Mouse (Mus musculus) ES-E14 (cell line): ENCODE measurements around the gene Tbc1d2. TPM values are rescaled to one million over a fixed set of nuclear protein-coding genes. Genes with fewer than 3 reads are reported as not detected.

ENCODE experiments used
- DNase-seq: peaks from one replicate; pipeline ENCODE4 v3.0.0-alpha.2; 2013; ENCODE audit warnings: low read depth, low spot score
- H3K27ac ChIP-seq: 2 replicates; pipeline ENCODE4 v1.5.1; 2012; ENCODE audit warnings: low read depth, mild to moderate bottlenecking, low read length, moderate library complexity, mixed read lengths; ENCODE audit not compliant: poor library complexity, insufficient read depth, severe bottlenecking
- H3K36me3 ChIP-seq: 2 replicates; pipeline ENCODE4 v1.6.1; 2012; ENCODE audit warnings: mild to moderate bottlenecking, low read length, moderate library complexity, mixed read lengths; ENCODE audit not compliant: control insufficient read depth, poor library complexity, insufficient read depth, severe bottlenecking
- H3K4me1 ChIP-seq, 2 experiments: fragments of 150-350 bp in 1 of 2; sonication (generic) in 1 of 2; 2 replicates each; pipeline ENCODE4 v1.6.1; 2012; ENCODE audit warnings: low read length in 2 of 2, mild to moderate bottlenecking in 1 of 2, mixed read lengths in 1 of 2; ENCODE audit not compliant: control insufficient read depth in 2 of 2, insufficient read depth in 2 of 2, poor library complexity in 1 of 2
- H3K4me3 ChIP-seq, 2 experiments: fragments of 150-350 bp in 1 of 2; sonication (generic) in 1 of 2; 2 replicates each; pipeline ENCODE4 v1.5.1; 2012; ENCODE audit warnings: low read length in 2 of 2, low read depth in 1 of 2, mild to moderate bottlenecking in 1 of 2, mixed read lengths in 1 of 2; ENCODE audit not compliant: insufficient read depth in 1 of 2, poor library complexity in 1 of 2, severe bottlenecking in 1 of 2
- H3K9ac ChIP-seq: 2 replicates; pipeline ENCODE4 v1.6.1; 2012; ENCODE audit warnings: low read depth, mild to moderate bottlenecking, low read length, mixed read lengths; ENCODE audit not compliant: poor library complexity, insufficient read depth, severe bottlenecking
- H3K9me3 ChIP-seq: fragments of 150-350 bp; sonication (generic); 2 replicates; pipeline ENCODE4 v1.6.1; 2012; ENCODE audit warnings: low read depth, mild to moderate bottlenecking, low read length; ENCODE audit not compliant: control insufficient read depth, insufficient read depth
- CHD2 ChIP-seq: IDR thresholded peaks from 2 replicates; pipeline ENCODE4 v1.6.1; 2014; ENCODE audit warnings: mild to moderate bottlenecking, low read depth, low read length, inconsistent platforms
- HCFC1 ChIP-seq: IDR thresholded peaks from 2 replicates; pipeline ENCODE4 v1.6.1; 2012; ENCODE audit warnings: low read length, inconsistent platforms, borderline replicate concordance; ENCODE audit not compliant: insufficient read depth
- MAFK ChIP-seq: IDR thresholded peaks from 2 replicates; pipeline ENCODE4 v1.6.1; 2014; ENCODE audit warnings: mild to moderate bottlenecking, low read depth, low read length, inconsistent platforms; ENCODE audit not compliant: insufficient read depth
- ZC3H11A ChIP-seq: IDR thresholded peaks from 2 replicates; pipeline ENCODE4 v1.6.1; 2012; ENCODE audit warnings: low read depth, mild to moderate bottlenecking, inconsistent platforms, low read length, borderline replicate concordance
- ZNF384 ChIP-seq: IDR thresholded peaks from 2 replicates; pipeline ENCODE4 v1.6.1; 2012; ENCODE audit warnings: low read depth, low read length, inconsistent platforms
- in situ Hi-C, 2 experiments: fragments of 600-800 bp; cut with MboI; formaldehyde crosslinking; loops; one replicate each; pipeline ENCODE4 v1.15.1; 2025; ENCODE audit warnings: low sequenced_read_pairs in 2 of 2, inconsistent platforms in 1 of 2; ENCODE audit not compliant: unreplicated experiment in 2 of 2
- total RNA-seq: library from RNA; depleted of rRNA; stranded (reverse); fragments of 300-350 nt; gene quantifications from 2 replicates; pipeline ENCODE4 v1.2.3, GENCODE M21; 2012

The Tbc1d2 gene
- total RNA-seq, 1 experiment = 6.6 TPM

DNA sequence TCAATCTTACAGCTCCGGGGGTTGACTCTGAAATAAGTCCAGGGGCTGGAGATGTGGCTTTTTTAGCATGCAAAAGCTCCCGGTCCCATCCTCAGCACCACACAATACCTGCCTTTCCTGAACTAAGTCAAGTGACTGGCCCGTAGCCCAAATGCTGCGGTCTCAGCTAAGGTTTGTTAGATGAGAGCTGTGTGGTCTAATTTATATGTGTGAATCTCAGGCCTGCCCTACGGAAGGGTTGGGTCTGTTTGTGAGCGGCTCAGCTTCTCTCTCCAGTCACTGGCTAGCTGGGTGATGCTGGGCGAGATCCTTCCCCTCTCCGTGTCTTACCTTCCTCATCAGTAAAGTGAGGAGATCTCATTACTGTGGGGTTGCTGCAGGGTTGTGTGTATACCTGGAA is 81.8 kb downstream of the Tbc1d2 start:
- H3K36me3 ChIP-seq = no peaks in the 10 kb centered on the region
- TF ChIP-seq HCFC1 = no peak
- TF ChIP-seq ZNF384 = no peak
- no peak for TF ChIP-seq CHD2
- TF ChIP-seq MAFK = no peak
- no peak for TF ChIP-seq ZC3H11A
- no peak overlapping the region for H3K4me3 ChIP-seq
- no peaks in the 10 kb centered on the region for H3K9me3 ChIP-seq
- no peak for DNase-seq
- in situ Hi-C loops = no loop called here
- no peak overlapping the region; the same call in 1 of the 2 replicates for H3K27ac ChIP-seq
- peaks cover 0 to 2% of the 10 kb centered on the region in 2 experiments; a peak in 1 of 4 replicates for H3K4me1 ChIP-seq
- H3K9ac ChIP-seq = no peak overlapping the region

GRCm38 (mm10) chr4:46566931-46567671 is 82.9 kb downstream of the Tbc1d2 start:
- no peak for TF ChIP-seq ZNF384
- TF ChIP-seq CHD2 = no peak
- TF ChIP-seq MAFK = no peak
- no peak for TF ChIP-seq HCFC1
- no peak for TF ChIP-seq ZC3H11A
- in situ Hi-C loops = no loop called here
- H3K27ac ChIP-seq = no peak overlapping the region
- no peak overlapping the region for H3K4me3 ChIP-seq
- peaks cover 0 to 2% of the 10 kb centered on the region in 2 experiments; a peak in 1 of 4 replicates for H3K4me1 ChIP-seq
- no peaks in the 10 kb centered on the region for H3K36me3 ChIP-seq
- no peak overlapping the region for H3K9ac ChIP-seq
- H3K9me3 ChIP-seq = no peaks in the 10 kb centered on the region
- DNase-seq = no peak

GRCm38 (mm10) chr4:46565393-46565955 is 84.5 kb downstream of the Tbc1d2 start:
- no peak for DNase-seq
- Histone ChIP-seq H3K4me3 (no peak overlapping the region), H3K4me1 (peaks cover 0 to 2% of the 10 kb centered on the region in 2 experiments; a peak in 1 of 4 replicates), H3K27ac (no peak overlapping the region), H3K36me3 (no peaks in the 10 kb centered on the region), H3K9me3 (no peaks in the 10 kb centered on the region), H3K9ac (no peak overlapping the region)
- in situ Hi-C loops = no loop called here
- TF ChIP-seq ZNF384 (no peak), ZC3H11A (no peak), HCFC1 (no peak), MAFK (no peak), CHD2 (no peak)

DNA sequence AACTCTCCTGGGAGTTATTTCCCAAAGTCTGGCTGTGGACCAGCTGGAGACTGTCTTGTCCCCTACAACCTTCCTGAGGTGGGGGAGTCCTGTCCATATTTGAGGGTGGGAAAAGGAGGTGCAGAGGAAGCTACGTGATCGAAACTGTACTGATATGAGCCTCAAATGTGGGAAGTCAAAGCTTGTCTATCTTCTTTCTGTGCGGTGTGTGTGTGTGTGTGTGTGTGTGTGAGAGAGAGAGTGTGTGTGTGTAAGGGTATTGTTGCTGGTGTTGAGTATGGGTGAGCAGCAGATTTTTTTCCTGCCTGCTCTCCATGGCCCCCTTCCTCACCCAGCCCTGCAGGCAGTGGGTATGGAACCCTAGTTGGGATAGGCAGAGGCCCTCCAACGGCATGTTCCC is 85.8 kb downstream of the Tbc1d2 start:
- Histone ChIP-seq H3K4me1 (peaks cover 0 to 2% of the 10 kb centered on the region in 2 experiments; a peak in 1 of 4 replicates), H3K27ac (no peak overlapping the region), H3K9ac (no peak overlapping the region), H3K4me3 (no peak overlapping the region), H3K36me3 (no peaks in the 10 kb centered on the region), H3K9me3 (no peaks in the 10 kb centered on the region)
- TF ChIP-seq HCFC1 = no peak
- no peak for TF ChIP-seq MAFK
- no peak for TF ChIP-seq ZC3H11A
- no peak for TF ChIP-seq CHD2
- no peak for TF ChIP-seq ZNF384
- no peak for DNase-seq
- in situ Hi-C loops = no loop called here
